Mouse (Mus musculus) right cerebral cortex, postnatal 4 days (tissue): ENCODE results near the gene Ano8.
"Not testable (repeated sequence)": the region's sequence is repeated elsewhere in the genome, so short reads cannot be mapped to it uniquely, and the experiment has no call there.

Experiments
- DNase-seq: peaks from one replicate; pipeline ENCODE4 v3.0.0-alpha.2; 2022

Gene Ano8

GRCm38 (mm10) chr8:71432935-71433334 lies 52.8 kb downstream of the Ano8 start:
- not testable (repeated sequence) for DNase-seq
